Mouse (Mus musculus) granulocyte monocyte progenitor cell, adult 5-6 weeks (primary cell): ENCODE measurements at regions not wholly inside any gene's neighbourhood (a gene's known extent, or its start where the extent isn't known, plus 50 kb on each side); places are given as distances from the start of the nearest gene placed in this dataset.

Source experiments
- ATAC-seq: replicated peaks from 2 replicates; pipeline ENCODE4 v1.8.0; 2016; ENCODE audit warnings: mild to moderate bottlenecking, moderate TSS enrichment, inconsistent platforms; ENCODE audit not compliant: poor library complexity, severe bottlenecking

GRCm38 (mm10) chr13:101568985-101569631 is 198.9 kb downstream of the Pik3r1 start:
- no peak for ATAC-seq

GRCm38 (mm10) chr13:101565323-101565722 is 202.7 kb downstream of the Pik3r1 start:
- no peak for ATAC-seq

DNA sequence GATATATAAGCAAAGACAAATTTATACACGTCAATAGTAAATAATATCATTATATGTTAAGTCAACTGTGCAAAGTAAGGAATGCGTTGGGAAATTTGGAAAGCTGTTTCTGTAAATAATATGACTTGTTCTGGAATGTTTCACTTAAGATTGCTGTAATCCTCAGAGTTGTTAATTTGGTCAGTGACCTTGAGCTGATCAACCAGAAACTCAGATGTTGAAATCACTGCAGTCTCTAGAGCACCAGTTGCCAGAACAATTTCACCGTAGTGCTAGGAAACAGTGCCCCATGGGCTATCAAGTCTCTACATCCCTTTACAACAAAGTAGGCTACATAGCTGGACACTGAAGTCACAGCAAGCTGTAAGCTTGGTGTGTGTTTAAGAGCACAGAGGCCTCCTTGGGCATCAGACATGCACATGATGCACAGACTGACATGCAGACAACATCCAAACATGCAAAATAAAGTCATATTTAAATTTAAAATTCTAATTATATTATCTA is 212.6 kb downstream of the Pik3r1 start:
- no peak for ATAC-seq

- no peak for ATAC-seq
Observed at GRCm38 (mm10) chr13:101553131-101553549, 214.9 kb downstream of the Pik3r1 start.

- ATAC-seq = no peak
Observed at GRCm38 (mm10) chr13:101552451-101552850, 215.6 kb downstream of the Pik3r1 start.

GRCm38 (mm10) chr13:101551068-101551467 is 216.9 kb downstream of the Pik3r1 start:
- no peak for ATAC-seq

DNA sequence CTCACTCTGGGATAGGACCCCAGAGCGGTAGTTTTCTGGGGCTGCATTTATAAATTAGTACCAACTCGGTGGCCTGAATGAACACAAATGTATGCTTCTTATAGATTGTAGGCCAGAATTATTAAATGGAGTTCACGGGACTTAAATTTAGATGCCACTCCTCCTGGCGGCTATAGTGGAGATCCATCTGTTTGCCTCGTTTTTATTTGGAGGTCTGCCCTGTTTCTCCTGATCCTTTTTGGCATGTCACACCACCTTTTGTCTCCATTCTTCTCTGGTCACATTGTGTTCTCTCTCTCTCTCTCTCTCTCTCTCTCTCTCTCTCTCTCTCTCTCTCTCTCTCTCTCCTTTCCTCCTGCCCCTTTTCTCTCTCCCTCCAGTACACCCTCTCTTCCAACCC is 217.5 kb downstream of the Pik3r1 start:
- no peak for ATAC-seq

GRCm38 (mm10) chr13:101547887-101548286 is 220.1 kb downstream of the Pik3r1 start:
- 0 out of 2 replicates have a peak, but pooled peaks have one; percentile 21 for ATAC-seq

DNA sequence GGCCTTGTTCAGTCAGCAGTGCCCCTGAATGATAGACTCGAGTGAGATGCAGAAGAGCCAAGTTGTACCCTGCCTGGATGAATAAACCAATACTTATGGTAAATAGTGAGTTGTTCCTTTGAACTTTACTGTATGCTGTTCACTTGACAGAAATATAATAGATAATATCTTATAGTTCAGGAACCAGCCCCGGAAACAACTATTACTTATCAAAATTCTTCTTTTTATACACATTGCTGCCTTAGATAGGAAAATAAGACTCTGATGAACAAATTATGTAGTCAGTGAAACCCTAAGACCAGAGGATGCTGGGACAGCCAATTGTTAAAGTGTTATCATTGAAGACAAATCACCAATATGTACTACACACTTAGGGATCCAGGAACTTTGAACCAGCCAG is 220.7 kb downstream of the Pik3r1 start:
- ATAC-seq = no peak

GRCm38 (mm10) chr13:101545344-101546181 is 222.5 kb downstream of the Pik3r1 start:
- ATAC-seq = peak; percentile 45

DNA sequence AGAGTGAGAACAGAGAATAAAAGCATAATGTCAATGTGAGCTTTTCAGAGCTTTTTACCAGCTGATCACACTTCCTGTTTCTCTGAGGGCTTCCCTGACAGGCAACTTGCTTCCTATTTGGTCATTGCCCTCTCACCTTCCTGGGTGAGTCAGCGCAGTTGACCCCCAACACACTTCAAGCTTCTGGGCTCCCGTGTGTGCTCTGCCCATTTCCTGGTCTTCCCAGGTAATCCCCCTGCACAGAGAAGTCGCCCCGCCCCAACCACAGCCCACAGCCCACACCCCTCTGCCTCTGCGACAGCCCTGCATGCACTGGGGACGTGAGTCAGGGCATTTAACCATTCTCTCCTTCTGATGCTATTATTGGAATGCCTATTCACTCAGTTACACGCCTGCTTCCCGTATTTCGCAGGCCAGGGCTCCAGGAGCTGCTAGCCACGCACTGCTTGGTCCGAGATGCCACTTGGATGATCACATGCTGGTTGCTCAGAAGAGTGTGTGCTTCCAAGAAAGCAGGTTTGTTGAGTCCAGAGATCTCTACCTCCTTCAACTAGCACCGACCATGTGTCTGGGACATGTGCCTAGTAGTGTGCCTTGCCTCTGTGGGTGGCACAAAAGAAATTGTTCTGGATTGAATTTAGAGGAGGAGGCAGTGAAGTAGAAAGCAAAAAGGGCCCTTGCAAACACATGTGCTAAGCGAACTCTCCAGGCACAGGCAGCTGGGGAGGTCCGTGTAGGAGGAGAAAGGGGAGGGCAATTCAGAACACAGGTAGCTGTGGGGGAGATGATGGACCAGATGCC is 227.4 kb downstream of the Pik3r1 start:
- peak; percentile 82 for ATAC-seq

DNA sequence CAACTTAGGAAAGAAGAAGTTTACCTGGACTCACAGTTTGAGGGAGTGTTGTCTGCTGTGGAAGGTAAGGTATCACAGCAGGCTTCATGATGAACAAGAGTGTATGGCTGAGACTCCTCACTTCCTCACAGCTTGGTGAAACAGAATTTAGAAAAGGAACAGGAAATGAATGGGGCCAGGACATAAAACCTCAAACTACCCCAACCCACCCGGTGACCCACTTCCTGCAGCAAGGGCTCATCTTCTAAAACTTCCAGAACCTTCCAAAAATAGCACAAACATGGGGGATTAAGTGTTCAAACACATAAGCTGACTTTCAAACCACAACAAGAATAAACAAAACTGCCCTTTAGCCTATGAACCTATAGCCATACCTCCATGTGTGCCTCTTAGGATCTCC is 229.9 kb downstream of the Pik3r1 start:
- peak; percentile 40 for ATAC-seq

GRCm38 (mm10) chr13:101536019-101536418 is 232.0 kb downstream of the Pik3r1 start:
- ATAC-seq = no peak

- ATAC-seq = no peak
Observed at GRCm38 (mm10) chr13:101535331-101535866, 232.6 kb downstream of the Pik3r1 start.

GRCm38 (mm10) chr13:101534490-101534889 is 233.5 kb downstream of the Pik3r1 start:
- ATAC-seq = no peak

- no peak for ATAC-seq
Observed at GRCm38 (mm10) chr13:101532913-101533312, 235.1 kb downstream of the Pik3r1 start.

- ATAC-seq = no peak
Observed at GRCm38 (mm10) chr13:101527691-101528090, 240.3 kb downstream of the Pik3r1 start.

- no peak for ATAC-seq
Observed at GRCm38 (mm10) chr13:101524781-101525180, 243.2 kb downstream of the Pik3r1 start.

GRCm38 (mm10) chr13:101524223-101524622 is 243.8 kb downstream of the Pik3r1 start:
- peak; percentile 30; the same call in 1 of the 2 replicates for ATAC-seq

- ATAC-seq = peak; percentile 61
Observed at GRCm38 (mm10) chr13:101523492-101523891, 244.5 kb downstream of the Pik3r1 start.
